Mouse (Mus musculus): ENCODE measurements around the gene Snx10. TPM values are rescaled to one million over a fixed set of nuclear protein-coding genes. Genes with fewer than 3 reads are reported as not detected.

The Snx10 gene
- polyA plus RNA-seq, 1 experiment from 2014 or later = 17.2 TPM

DNA sequence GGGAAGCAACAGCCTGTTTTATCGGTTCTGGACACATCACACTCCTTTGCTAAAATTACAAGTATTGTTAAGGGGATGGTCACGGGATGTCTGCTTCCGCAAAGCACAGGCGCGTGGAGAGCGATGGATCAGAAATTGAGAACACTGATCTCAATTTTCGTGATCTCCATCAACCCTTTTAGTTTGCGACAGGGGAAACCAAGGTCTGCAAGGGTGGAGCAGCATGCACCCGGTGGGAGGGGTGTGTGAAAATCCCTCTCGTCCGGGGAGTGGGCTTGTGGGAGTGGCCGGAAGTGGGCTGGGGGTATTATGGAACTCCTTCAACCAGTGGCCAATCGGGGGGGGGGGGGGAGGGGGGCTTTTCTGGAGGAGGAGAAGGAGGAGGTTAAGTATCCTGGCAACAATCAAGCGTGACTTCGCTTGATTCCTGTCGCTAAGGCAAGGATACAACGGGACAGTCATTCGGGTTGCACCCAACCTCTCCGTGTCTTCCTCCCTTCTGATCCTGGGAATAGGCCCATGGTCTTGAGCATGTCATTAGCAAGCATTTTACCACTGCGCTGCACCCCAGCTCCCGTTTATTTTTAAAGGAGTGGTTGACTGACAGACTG lies 725 bp downstream of the Snx10 start:
- Histone ChIP-seq H3K9ac (ENCODE audit: low read length) (peak overlapping the region; percentile 80), H3K4me1 (ENCODE audit: control insufficient read depth, insufficient read depth, low read length) (peaks cover 9% of the 10 kb centered on the region), H3K27me3 (ENCODE audit: control insufficient read depth, insufficient read depth, low read length) (no peaks in the 10 kb centered on the region), H3K4me2 (ENCODE audit: low read depth, low read length) (peak overlapping the region; percentile 75), H3K27ac (ENCODE audit: low read length) (peak overlapping the region; percentile 57; the same call in 1 of the 2 replicates), H3K4me3 (ENCODE audit: low read length) (peak overlapping the region; percentile 68), H3K36me3 (ENCODE audit: control insufficient read depth, insufficient read depth) (no peaks in the 10 kb centered on the region), H3K9me3 (replicated peaks; ENCODE audit: control insufficient read depth, low read length) (no peaks in the 10 kb centered on the region)
- 1% methylated on average over 21 of the region's 21 CpGs for WGBS
- peak; percentile 34 for ATAC-seq (replicated peaks; ENCODE audit: extremely low read depth, insufficient read depth, low FRiP score)

DNA sequence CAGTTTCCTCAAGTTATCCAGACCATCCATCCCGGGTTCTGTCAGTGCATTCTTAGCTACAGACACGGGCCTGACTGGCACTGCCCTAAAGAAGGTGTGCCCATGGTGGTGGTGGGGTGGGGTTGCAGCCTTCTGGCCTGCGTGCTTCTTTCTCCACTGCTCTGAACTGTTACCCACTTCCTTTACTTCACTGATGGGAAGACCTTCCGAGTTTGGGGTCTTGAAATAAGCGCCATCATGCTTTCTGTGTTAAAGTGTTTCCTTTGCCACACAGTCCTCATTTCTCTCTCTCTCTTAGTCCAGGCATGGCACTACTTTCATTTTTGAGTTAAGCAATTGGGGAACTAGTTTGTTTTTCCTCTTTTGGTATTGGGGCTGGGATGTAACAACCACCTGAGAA lies 1.3 kb downstream of the Snx10 start:
- H3K27ac ChIP-seq (ENCODE audit: low read length) = no peak overlapping the region

DNA sequence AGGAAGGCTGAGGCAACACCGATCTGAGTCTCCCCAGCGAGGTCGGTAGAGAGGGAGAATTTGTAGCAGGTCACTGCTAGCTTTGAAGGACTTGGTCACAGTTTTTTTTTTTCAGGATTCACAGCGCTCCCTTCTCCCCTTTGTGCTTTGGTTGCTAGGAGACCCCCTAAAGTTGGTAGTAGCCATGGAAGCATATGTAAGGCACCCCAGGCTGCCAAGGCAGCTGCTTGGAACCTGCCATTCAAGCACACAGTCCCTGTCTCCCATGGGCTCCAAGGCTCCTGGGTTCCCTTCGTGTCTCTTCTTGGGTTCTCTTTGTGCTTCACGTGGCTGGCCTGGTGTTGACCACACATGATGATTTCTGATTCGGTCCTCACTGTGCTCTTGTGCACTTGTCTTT lies 5.8 kb downstream of the Snx10 start:
- H3K36me3 ChIP-seq (ENCODE audit: control insufficient read depth, insufficient read depth) = no peaks in the 10 kb centered on the region
- no peak for ATAC-seq (replicated peaks; ENCODE audit: extremely low read depth, insufficient read depth, low FRiP score)
- no peaks in the 10 kb centered on the region for H3K9me3 ChIP-seq (replicated peaks; ENCODE audit: control insufficient read depth, low read length)
- H3K27me3 ChIP-seq (ENCODE audit: control insufficient read depth, insufficient read depth, low read length) = no peaks in the 10 kb centered on the region
- 85% methylated on average over 7 of the region's 7 CpGs for WGBS
- H3K4me3 ChIP-seq (ENCODE audit: low read length) = no peak overlapping the region
- no peak overlapping the region for H3K9ac ChIP-seq (ENCODE audit: low read length)
- peaks cover 7% of the 10 kb centered on the region for H3K4me1 ChIP-seq (ENCODE audit: control insufficient read depth, insufficient read depth, low read length)
- H3K4me2 ChIP-seq (ENCODE audit: low read depth, low read length) = no peak overlapping the region
- H3K27ac ChIP-seq (ENCODE audit: low read length) = no peak overlapping the region

More for the DNA sequence above, 1.3 kb downstream of the Snx10 start:
- 32% methylated on average over 5 of the region's 5 CpGs for WGBS
- Histone ChIP-seq H3K4me1 (ENCODE audit: control insufficient read depth, insufficient read depth, low read length) (peaks cover 9% of the 10 kb centered on the region), H3K27me3 (ENCODE audit: control insufficient read depth, insufficient read depth, low read length) (no peaks in the 10 kb centered on the region), H3K4me2 (ENCODE audit: low read depth, low read length) (peak overlapping the region; percentile 75), H3K9me3 (replicated peaks; ENCODE audit: control insufficient read depth, low read length) (no peaks in the 10 kb centered on the region), H3K4me3 (ENCODE audit: low read length) (peak overlapping the region; percentile 68), H3K36me3 (ENCODE audit: control insufficient read depth, insufficient read depth) (no peaks in the 10 kb centered on the region), H3K9ac (ENCODE audit: low read length) (peak overlapping the region; percentile 80; the same call in 1 of the 2 replicates)
- peak; percentile 46; the same call in 1 of the 2 replicates for ATAC-seq (replicated peaks; ENCODE audit: extremely low read depth, insufficient read depth, low FRiP score)

DNA sequence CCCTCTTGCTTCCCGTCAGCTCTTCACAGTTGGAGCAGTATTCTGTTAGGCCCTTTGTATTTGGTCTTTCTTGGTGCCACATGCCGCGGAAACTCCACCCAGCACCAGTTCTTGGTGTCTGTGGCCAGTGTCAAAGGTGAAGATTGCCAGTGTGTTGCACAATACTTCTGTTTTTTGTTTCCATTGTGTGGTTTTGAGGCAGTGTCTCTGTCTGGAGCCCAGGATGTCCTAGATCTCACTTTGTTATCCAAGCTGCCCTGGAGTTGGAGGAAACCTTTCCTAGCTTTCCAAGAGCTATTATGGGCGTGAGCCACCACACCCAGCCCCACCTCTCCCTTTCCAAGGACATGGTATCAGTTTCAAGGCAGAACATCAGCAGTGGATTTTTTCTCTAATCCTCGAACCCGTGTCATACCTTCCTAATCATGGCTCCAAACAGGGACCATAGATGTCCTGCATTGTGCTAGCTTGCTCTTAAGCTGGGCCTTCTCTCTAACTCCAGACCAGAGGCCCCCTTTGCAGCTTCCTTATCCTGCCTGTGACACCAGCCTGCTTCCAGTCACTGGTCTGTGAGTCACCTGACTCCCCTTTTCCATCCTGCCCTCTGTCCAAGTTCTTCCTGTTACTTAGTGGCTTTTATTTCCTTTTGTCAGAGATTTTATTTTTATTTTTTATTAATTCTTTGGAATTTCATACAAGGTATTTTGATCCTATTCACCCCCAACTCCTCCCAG lies 9.9 kb downstream of the Snx10 start:
- Histone ChIP-seq H3K27ac (ENCODE audit: low read length) (no peak overlapping the region), H3K9ac (ENCODE audit: low read length) (no peak overlapping the region), H3K36me3 (ENCODE audit: control insufficient read depth, insufficient read depth) (no peaks in the 10 kb centered on the region), H3K4me2 (ENCODE audit: low read depth, low read length) (no peak overlapping the region), H3K27me3 (ENCODE audit: control insufficient read depth, insufficient read depth, low read length) (no peaks in the 10 kb centered on the region), H3K4me1 (ENCODE audit: control insufficient read depth, insufficient read depth, low read length) (no peaks in the 10 kb centered on the region), H3K9me3 (replicated peaks; ENCODE audit: control insufficient read depth, low read length) (no peaks in the 10 kb centered on the region), H3K4me3 (ENCODE audit: low read length) (no peak overlapping the region)
- WGBS = 75% methylated on average over 6 of the region's 6 CpGs
- no peak for ATAC-seq (replicated peaks; ENCODE audit: extremely low read depth, insufficient read depth, low FRiP score)

DNA sequence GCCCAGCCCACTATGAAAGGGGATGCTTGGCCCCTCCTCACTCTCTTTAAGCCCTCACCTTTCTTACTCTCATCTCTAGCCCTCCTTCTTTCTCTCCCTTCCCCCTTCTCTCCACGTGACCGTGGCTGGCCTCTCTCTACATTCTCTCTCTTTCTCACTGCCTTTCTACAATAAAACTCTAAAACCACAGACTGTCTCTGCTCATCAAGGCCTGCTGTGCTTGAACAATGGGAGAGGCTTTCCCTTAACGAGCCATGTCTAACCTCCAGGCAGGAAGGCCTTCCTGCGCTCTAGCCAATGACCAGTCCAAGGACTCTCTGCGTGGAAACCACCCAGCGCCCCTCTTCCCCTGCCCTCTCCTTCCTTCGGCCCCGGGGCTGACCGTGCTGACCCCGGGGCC lies 11.9 kb downstream of the Snx10 start:
- Histone ChIP-seq H3K4me2 (ENCODE audit: low read depth, low read length) (no peak overlapping the region), H3K9ac (ENCODE audit: low read length) (no peak overlapping the region), H3K4me1 (ENCODE audit: control insufficient read depth, insufficient read depth, low read length) (no peaks in the 10 kb centered on the region), H3K4me3 (ENCODE audit: low read length) (no peak overlapping the region), H3K27ac (ENCODE audit: low read length) (no peak overlapping the region), H3K9me3 (replicated peaks; ENCODE audit: control insufficient read depth, low read length) (0 out of 2 replicates have a peak, but pooled peaks cover 3% of the 10 kb centered on the region), H3K27me3 (ENCODE audit: control insufficient read depth, insufficient read depth, low read length) (no peaks in the 10 kb centered on the region), H3K36me3 (ENCODE audit: control insufficient read depth, insufficient read depth) (no peaks in the 10 kb centered on the region)
- WGBS = 84% methylated on average over 10 of the region's 10 CpGs
- ATAC-seq (replicated peaks; ENCODE audit: extremely low read depth, insufficient read depth, low FRiP score) = no peak

DNA sequence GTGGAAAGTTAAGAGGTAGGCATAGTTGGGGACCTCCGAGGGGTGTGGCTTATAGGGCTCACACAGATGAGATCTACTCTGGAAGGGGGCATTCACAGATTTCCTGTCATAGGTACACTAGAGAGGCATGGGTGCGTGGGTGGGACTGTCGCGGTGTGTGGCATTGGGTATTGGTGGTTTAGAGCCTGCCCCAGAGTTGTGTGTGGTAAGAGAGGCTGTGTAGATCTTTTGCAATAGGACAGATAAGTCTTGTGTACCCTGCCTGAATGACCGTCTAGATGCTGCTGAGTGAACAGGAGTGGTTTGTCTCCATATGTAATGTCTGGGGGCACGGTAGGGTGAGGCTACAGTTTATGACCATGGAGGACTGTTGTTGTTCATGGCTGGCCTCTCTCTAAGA lies 16.8 kb downstream of the Snx10 start:
- no peak overlapping the region for H3K9ac ChIP-seq (ENCODE audit: low read length)
- no peak overlapping the region for H3K27ac ChIP-seq (ENCODE audit: low read length)
- 86% methylated on average over 6 of the region's 6 CpGs for WGBS
- H3K4me1 ChIP-seq (ENCODE audit: control insufficient read depth, insufficient read depth, low read length) = 0 out of 2 replicates have a peak, but pooled peaks cover 2% of the 10 kb centered on the region
- H3K4me3 ChIP-seq (ENCODE audit: low read length) = no peak overlapping the region
- H3K27me3 ChIP-seq (ENCODE audit: control insufficient read depth, insufficient read depth, low read length) = no peaks in the 10 kb centered on the region
- H3K36me3 ChIP-seq (ENCODE audit: control insufficient read depth, insufficient read depth) = no peaks in the 10 kb centered on the region
- no peak for ATAC-seq (replicated peaks; ENCODE audit: extremely low read depth, insufficient read depth, low FRiP score)
- H3K9me3 ChIP-seq (replicated peaks; ENCODE audit: control insufficient read depth, low read length) = 0 out of 2 replicates have a peak, but pooled peaks cover 3% of the 10 kb centered on the region
- H3K4me2 ChIP-seq (ENCODE audit: low read depth, low read length) = no peak overlapping the region

DNA sequence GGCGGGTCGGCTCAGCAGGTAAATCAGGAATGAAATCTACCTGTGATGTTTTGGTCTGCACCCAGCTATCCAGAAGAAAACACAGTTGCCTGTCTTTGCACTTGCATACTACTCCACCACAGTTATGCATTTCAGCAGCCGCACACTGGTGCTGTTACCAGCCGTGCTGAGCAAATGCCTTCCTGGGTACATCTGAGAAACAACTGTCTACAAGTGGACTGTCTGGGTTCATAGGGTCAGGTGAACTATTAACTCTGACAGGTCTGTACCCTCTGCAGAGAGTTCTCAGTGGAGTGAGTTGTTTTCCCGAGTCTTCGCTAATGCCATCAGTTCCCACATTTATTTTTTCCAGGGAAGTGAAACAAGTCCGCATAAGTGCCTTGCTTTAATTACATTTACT lies 17.7 kb downstream of the Snx10 start:
- WGBS = 77% methylated on average over 7 of the region's 7 CpGs
- no peak overlapping the region for H3K4me3 ChIP-seq (ENCODE audit: low read length)
- no peaks in the 10 kb centered on the region for H3K36me3 ChIP-seq (ENCODE audit: control insufficient read depth, insufficient read depth)
- no peak overlapping the region for H3K4me2 ChIP-seq (ENCODE audit: low read depth, low read length)
- no peak overlapping the region for H3K9ac ChIP-seq (ENCODE audit: low read length)
- no peak for ATAC-seq (replicated peaks; ENCODE audit: extremely low read depth, insufficient read depth, low FRiP score)
- no peaks in the 10 kb centered on the region for H3K27me3 ChIP-seq (ENCODE audit: control insufficient read depth, insufficient read depth, low read length)
- 0 out of 2 replicates have a peak, but pooled peaks cover 5% of the 10 kb centered on the region for H3K4me1 ChIP-seq (ENCODE audit: control insufficient read depth, insufficient read depth, low read length)
- H3K9me3 ChIP-seq (replicated peaks; ENCODE audit: control insufficient read depth, low read length) = 0 out of 2 replicates have a peak, but pooled peaks cover 3% of the 10 kb centered on the region
- no peak overlapping the region for H3K27ac ChIP-seq (ENCODE audit: low read length)

DNA sequence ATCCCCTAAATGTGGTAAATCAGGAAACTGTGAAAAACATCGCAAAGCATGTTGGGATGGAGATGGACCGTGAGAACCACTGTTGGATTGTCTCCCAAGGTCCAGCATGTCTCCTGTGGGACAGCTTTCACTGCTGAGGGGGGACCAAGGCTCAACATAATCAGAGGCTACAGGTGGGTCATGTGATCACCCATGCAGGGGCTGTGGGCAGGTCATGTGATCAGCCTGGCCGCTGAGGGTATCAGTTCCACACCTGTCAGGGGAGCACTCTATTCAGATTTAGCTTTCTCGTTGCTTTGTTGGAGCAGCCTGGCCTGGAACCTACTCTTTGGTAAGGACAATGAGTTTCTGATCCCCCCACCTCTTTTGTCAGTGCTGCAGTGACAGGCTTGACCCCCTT lies 18.4 kb downstream of the Snx10 start:
- H3K4me2 ChIP-seq (ENCODE audit: low read depth, low read length) = no peak overlapping the region
- ATAC-seq (replicated peaks; ENCODE audit: extremely low read depth, insufficient read depth, low FRiP score) = no peak
- H3K27ac ChIP-seq (ENCODE audit: low read length) = no peak overlapping the region
- H3K4me1 ChIP-seq (ENCODE audit: control insufficient read depth, insufficient read depth, low read length) = 0 out of 2 replicates have a peak, but pooled peaks cover 5% of the 10 kb centered on the region
- no peak overlapping the region for H3K9ac ChIP-seq (ENCODE audit: low read length)
- no peaks in the 10 kb centered on the region for H3K27me3 ChIP-seq (ENCODE audit: control insufficient read depth, insufficient read depth, low read length)
- no peak overlapping the region for H3K4me3 ChIP-seq (ENCODE audit: low read length)
- H3K36me3 ChIP-seq (ENCODE audit: control insufficient read depth, insufficient read depth) = no peaks in the 10 kb centered on the region
- 73% methylated on average over 4 of the region's 4 CpGs for WGBS
- 0 out of 2 replicates have a peak, but pooled peaks cover 3% of the 10 kb centered on the region for H3K9me3 ChIP-seq (replicated peaks; ENCODE audit: control insufficient read depth, low read length)

- 86% methylated on average over 6 of the region's 6 CpGs for WGBS
- ATAC-seq (replicated peaks; ENCODE audit: extremely low read depth, insufficient read depth, low FRiP score) = no peak
- no peaks in the 10 kb centered on the region for H3K27me3 ChIP-seq (ENCODE audit: control insufficient read depth, insufficient read depth, low read length)
Observed at GRCm38 (mm10) chr6:51543639-51544117, 20.0 kb downstream of the Snx10 start.

More at GRCm38 (mm10) chr6:51543639-51544117, 20.0 kb downstream of the Snx10 start:
- Histone ChIP-seq H3K9me3 (replicated peaks; ENCODE audit: control insufficient read depth, low read length) (0 out of 2 replicates have a peak, but pooled peaks cover 3% of the 10 kb centered on the region), H3K27ac (ENCODE audit: low read length) (no peak overlapping the region), H3K4me2 (ENCODE audit: low read depth, low read length) (no peak overlapping the region), H3K4me1 (ENCODE audit: control insufficient read depth, insufficient read depth, low read length) (0 out of 2 replicates have a peak, but pooled peaks cover 5% of the 10 kb centered on the region), H3K4me3 (ENCODE audit: low read length) (no peak overlapping the region), H3K36me3 (ENCODE audit: control insufficient read depth, insufficient read depth) (no peaks in the 10 kb centered on the region), H3K9ac (ENCODE audit: low read length) (no peak overlapping the region)

Measured in heart, embryonic 16.5 days (tissue).